ENCODE assay signal across 7 mouse cellular contexts in genomic region chr5:122176398-122176797, GRCm38 (mm10). TPM values are rescaled to one million over a fixed set of nuclear protein-coding genes. Genes with fewer than 3 reads are reported as not detected.
A peak's percentile ranks its signal among the peaks of the same experiment; 100 is the strongest.
DNase-seq lines count a peak whose midpoint lies in the region; ATAC-seq and TF ChIP-seq lines count a peak whose summit lies in the region.

No protein-coding gene starts in this region.

- no peaks in the 10 kb centered on the region for H3K27me3 ChIP-seq in embryonic facial prominence, embryonic 13.5 days
- no peaks in the 10 kb centered on the region for H3K27me3 ChIP-seq in intestine, embryonic 15.5 days (replicated peaks)
- no peaks in the 10 kb centered on the region for H3K27me3 ChIP-seq in lung, postnatal 0 days (replicated peaks; ENCODE audit: insufficient read depth, low read length)

- H3K4me1 ChIP-seq in embryonic facial prominence, embryonic 13.5 days = no peaks in the 10 kb centered on the region
- no peaks in the 10 kb centered on the region for H3K4me1 ChIP-seq in intestine, embryonic 15.5 days (replicated peaks)
- no peaks in the 10 kb centered on the region for H3K4me1 ChIP-seq in lung, postnatal 0 days (ENCODE audit: insufficient read depth, low read depth, low read length)

- no peak overlapping the region for H3K9ac ChIP-seq in embryonic facial prominence, embryonic 13.5 days
- no peak overlapping the region for H3K9ac ChIP-seq in intestine, embryonic 15.5 days
- H3K9ac ChIP-seq in lung, postnatal 0 days (replicated peaks; ENCODE audit: low read depth) = no peak overlapping the region

- no peak for TF ChIP-seq EP300 in lung, postnatal 0 days (IDR thresholded peaks at IDR 0.05)

- H3K4me3 ChIP-seq in embryonic facial prominence, embryonic 13.5 days = no peak overlapping the region
- H3K4me3 ChIP-seq in intestine, embryonic 15.5 days (replicated peaks) = no peak overlapping the region
- no peak overlapping the region for H3K4me3 ChIP-seq in lung, postnatal 0 days (ENCODE audit: low read depth, low read length)

- H3K36me3 ChIP-seq in embryonic facial prominence, embryonic 13.5 days = peaks cover 44% of the 10 kb centered on the region
- peaks cover 25% of the 10 kb centered on the region for H3K36me3 ChIP-seq in intestine, embryonic 15.5 days
- peaks cover 14% of the 10 kb centered on the region; the same call in 1 of the 2 replicates for H3K36me3 ChIP-seq in lung, postnatal 0 days (ENCODE audit: insufficient read depth, low read length)

- peak; percentile 65 for DNase-seq in right cerebral cortex, postnatal 14 days
- DNase-seq in right cerebral cortex, postnatal 36 days (ENCODE audit: low spot score in 2 of 2) = no peak
- peak; percentile 76 for DNase-seq in adrenal gland, postnatal 10 days
- peak; percentile 85 for DNase-seq in lung, postnatal 0 days (ENCODE audit: low spot score)
- peak; percentile 25 to 63 for DNase-seq in spleen, postnatal 14 days (ENCODE audit: low spot score in 2 of 2)

- WGBS in embryonic facial prominence, embryonic 13.5 days = 10% methylated on average over 1 of the region's 1 CpGs
- 48% methylated on average over 1 of the region's 1 CpGs for WGBS in intestine, embryonic 15.5 days
- 5% methylated on average over 1 of the region's 1 CpGs for WGBS in lung, postnatal 0 days

- peak; percentile 78 for TF ChIP-seq CTCF in lung, postnatal 0 days (IDR thresholded peaks at IDR 0.05)

- no peak overlapping the region for H3K4me2 ChIP-seq in embryonic facial prominence, embryonic 13.5 days
- no peak overlapping the region for H3K4me2 ChIP-seq in intestine, embryonic 15.5 days (replicated peaks)
- H3K4me2 ChIP-seq in lung, postnatal 0 days (replicated peaks; ENCODE audit: low read depth, low read length) = no peak overlapping the region

- H3K27ac ChIP-seq in embryonic facial prominence, embryonic 13.5 days = no peak overlapping the region
- H3K27ac ChIP-seq in intestine, embryonic 15.5 days = no peak overlapping the region
- no peak overlapping the region for H3K27ac ChIP-seq in lung, postnatal 0 days (ENCODE audit: low read length)

- 0 out of 2 replicates have a peak, but pooled peaks have one; percentile 49 for ATAC-seq in embryonic facial prominence, embryonic 13.5 days (ENCODE audit: insufficient number of reproducible peaks, insufficient read depth, low FRiP score, low TSS enrichment, low read depth)
- peak; percentile 74; the same call in 1 of the 2 replicates for ATAC-seq in intestine, embryonic 15.5 days
- peak; percentile 81 for ATAC-seq in lung, postnatal 0 days

- no peaks in the 10 kb centered on the region for H3K9me3 ChIP-seq in embryonic facial prominence, embryonic 13.5 days
- no peaks in the 10 kb centered on the region for H3K9me3 ChIP-seq in intestine, embryonic 15.5 days
- no peaks in the 10 kb centered on the region for H3K9me3 ChIP-seq in lung, postnatal 0 days (ENCODE audit: low read length)

RNA-seq across cellular contexts. Expression of gene Ppp1cc, which starts 18.3 kb away (rescaled TPM):
- total RNA-seq in adrenal gland, postnatal 10 days (2021) = 100 to 1,000 TPM; 149 to 173 TPM
- 237 and 249 TPM in 2 replicates for polyA plus RNA-seq in embryonic facial prominence, embryonic 13.5 days (2015; fragmentation: Nextera tagmentation; extraction: Ambion mirVana)
- polyA plus RNA-seq in intestine, embryonic 15.5 days (2015; fragmentation: Nextera tagmentation; extraction: Ambion mirVana) = 240 and 244 TPM in 2 replicates
- polyA plus RNA-seq in lung, postnatal 0 days (2015; fragmentation: Nextera tagmentation; extraction: Ambion mirVana) = 137 and 150 TPM in 2 replicates

RNA-seq across cellular contexts. Expression of gene Hvcn1, which starts 30.2 kb away (rescaled TPM):
- total RNA-seq in adrenal gland, postnatal 10 days (2021) = 1 to 10 TPM; 5.8 to 6.6 TPM
- 8.6 and 10.0 TPM in 2 replicates for polyA plus RNA-seq in embryonic facial prominence, embryonic 13.5 days (2015; fragmentation: Nextera tagmentation; extraction: Ambion mirVana)
- polyA plus RNA-seq in intestine, embryonic 15.5 days (2015; fragmentation: Nextera tagmentation; extraction: Ambion mirVana) = 5.2 and 5.8 TPM in 2 replicates
- 3.7 and 3.9 TPM in 2 replicates for polyA plus RNA-seq in lung, postnatal 0 days (2015; fragmentation: Nextera tagmentation; extraction: Ambion mirVana)

RNA-seq across cellular contexts. Expression of gene Ccdc63, which starts 35.8 kb away (rescaled TPM):
- not detected for total RNA-seq in adrenal gland, postnatal 10 days (2021)
- not detected in 2 replicates for polyA plus RNA-seq in embryonic facial prominence, embryonic 13.5 days (2015; fragmentation: Nextera tagmentation; extraction: Ambion mirVana)
- polyA plus RNA-seq in intestine, embryonic 15.5 days (2015; fragmentation: Nextera tagmentation; extraction: Ambion mirVana) = not detected in 2 replicates
- polyA plus RNA-seq in lung, postnatal 0 days (2015; fragmentation: Nextera tagmentation; extraction: Ambion mirVana) = 0.18 TPM in 1 of 2 replicates, not detected in the other

Comparison
In these comparisons a context has a peak if more than half of its experiments do, and no peak if none do; other contexts are left out.
1. DNase-seq: peak in right cerebral cortex, postnatal 14 days (single experiment), adrenal gland, postnatal 10 days (single experiment), lung, postnatal 0 days (single experiment) and spleen, postnatal 14 days (2 of 2); none in right cerebral cortex, postnatal 36 days (0 of 2).
2. Peak in every context shown above with its lines, with median percentiles within 50 percentile points of each other: ATAC-seq.